Mouse (Mus musculus) cerebellum, postnatal 10 days (tissue): Measurements from ENCODE around the gene Med13l.

Experiments used
- DNase-seq, 2 experiments: peaks; one replicate each; pipeline ENCODE4 v3.0.0; 2021; ENCODE audit warnings: mixed read lengths in 2 of 2

Med13l gene

GRCm38 (mm10) chr5:118809588-118809987 lies 249.1 kb downstream of the Med13l start:
- no peak for DNase-seq

- DNase-seq, result peak; percentile 30 to 39
These were observed 251.2 kb downstream of the Med13l start for GRCm38 (mm10) chr5:118811690-118812089.

GRCm38 (mm10) chr5:118812421-118812820 lies 251.9 kb downstream of the Med13l start:
- DNase-seq, result peak; percentile 30 to 31

DNA sequence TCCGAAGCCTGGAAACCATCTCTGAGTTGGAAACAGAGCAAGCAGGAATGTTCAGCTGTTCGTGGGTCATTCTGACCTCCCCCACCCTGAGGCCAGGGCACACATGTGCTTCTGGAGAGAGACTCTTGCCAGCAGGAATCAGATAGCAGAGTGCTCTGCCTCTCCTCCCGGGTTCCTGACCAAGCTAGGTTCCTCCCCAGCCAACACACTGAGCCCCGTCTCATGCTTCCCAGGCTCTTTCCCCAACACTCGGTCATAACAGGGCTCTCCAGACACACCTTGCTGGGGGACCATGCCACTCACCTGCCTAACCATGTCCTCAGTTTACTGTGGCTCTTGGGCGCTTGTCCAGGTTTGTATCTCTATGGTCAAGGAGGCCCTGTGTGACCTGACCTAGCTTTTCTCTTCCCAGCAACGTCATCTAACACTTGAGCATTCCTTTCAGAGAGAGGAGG lies 252.5 kb downstream of the Med13l start:
- no peak for DNase-seq

GRCm38 (mm10) chr5:118814052-118814451 lies 253.6 kb downstream of the Med13l start:
- DNase-seq, result peak; percentile 37 to 40
